Mouse (Mus musculus) adrenal gland (tissue): ENCODE measurements at regions not wholly inside any gene's neighbourhood (a gene's known extent, or its start where the extent isn't known, plus 50 kb on each side); places are given as distances from the start of the nearest gene placed in this dataset.
"Not testable (repeated sequence)": the region's sequence is repeated elsewhere in the genome, so short reads cannot be mapped to it uniquely, and the experiment has no call there.

Experiments used
- intact Hi-C: fragments of 180-260 bp; cut with DNase I; formaldehyde crosslinking; loops from one replicate; pipeline ENCODE4 v1.15.1; 2025

DNA sequence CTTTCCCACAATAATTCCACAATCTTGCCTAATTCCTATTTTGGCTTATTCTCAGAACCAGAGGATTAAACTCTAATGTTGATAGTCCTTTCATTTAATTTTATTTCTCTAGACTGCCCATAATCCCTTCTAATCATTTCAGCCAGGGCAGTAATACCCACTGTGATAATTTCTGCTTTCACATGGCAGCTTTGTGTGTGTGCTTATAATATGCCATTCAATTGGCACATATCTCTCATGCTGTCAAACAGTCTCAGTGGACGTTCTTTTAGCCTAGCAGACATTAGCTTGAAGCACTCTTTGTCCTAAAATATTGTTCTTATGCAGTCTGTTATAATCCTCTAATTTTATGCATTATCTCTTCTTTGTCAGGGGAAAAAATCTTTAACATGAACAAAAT, 205.0 kb upstream of the Hsf2 start:
- intact Hi-C loops, result no loop called here

DNA sequence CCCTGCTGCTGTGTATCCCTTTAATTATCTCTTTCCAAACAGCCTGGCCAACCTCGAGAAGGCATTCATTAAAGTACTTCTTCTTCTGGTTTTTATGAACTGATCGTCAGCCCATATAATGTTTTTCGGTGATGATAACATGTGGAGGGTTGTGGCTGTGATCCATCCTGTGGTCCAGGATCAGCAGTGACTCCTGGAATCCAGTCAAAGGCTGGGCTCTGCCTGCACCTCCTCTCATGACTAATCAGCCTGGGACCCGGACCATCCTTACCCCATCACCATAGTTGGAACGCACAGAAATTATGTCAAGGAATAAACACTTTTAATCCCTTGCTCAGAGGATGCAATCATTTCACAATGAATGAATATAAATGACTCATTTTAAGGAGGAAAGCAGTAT, 203.3 kb upstream of the Hsf2 start:
- intact Hi-C loops, result no loop called here

DNA sequence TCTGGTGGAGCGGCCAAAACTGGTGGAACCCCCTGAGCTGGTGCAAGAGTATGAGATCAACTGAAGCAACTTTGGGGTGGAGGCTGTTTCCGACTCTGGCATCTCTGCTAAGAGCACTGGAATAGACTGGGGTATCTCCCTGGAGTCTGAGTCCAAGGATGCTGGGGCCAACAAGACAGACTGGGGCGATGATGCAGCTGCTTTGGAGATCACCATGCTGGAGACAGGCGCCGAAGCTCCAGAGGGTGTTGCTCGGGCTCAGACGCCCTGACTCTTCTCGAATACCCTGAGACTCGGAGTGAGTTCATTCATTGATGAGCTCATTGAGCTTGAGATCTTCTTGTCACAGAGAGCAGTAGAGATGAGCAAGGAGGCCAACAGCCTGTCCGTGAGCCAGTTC, 194.6 kb upstream of the Hsf2 start:
- intact Hi-C loops, result no loop called here

DNA sequence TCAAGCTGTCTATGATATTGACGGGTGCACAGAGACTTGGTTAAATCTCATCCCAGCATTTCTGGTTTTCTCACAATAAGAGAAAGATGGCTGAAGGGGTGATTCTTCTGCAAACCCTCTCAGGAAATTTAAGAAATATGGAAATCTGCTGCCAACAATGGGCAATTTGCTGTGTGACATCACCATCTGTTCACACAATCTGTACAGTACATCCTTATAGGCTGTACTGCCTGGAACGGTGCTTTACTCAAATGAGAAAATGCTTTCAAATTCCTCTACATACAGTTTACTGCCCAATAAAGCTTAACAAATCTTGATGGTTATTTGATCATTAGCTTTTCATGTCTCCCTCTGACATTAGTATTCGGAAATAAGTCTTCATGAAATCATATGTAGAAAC, 172.4 kb upstream of the Hsf2 start:
- intact Hi-C loops, result loop anchor here (2.0 to 10.0 kb wide), 3 partner anchors 129 to 945 kb away; no protein-coding TSS in a partner anchor

DNA sequence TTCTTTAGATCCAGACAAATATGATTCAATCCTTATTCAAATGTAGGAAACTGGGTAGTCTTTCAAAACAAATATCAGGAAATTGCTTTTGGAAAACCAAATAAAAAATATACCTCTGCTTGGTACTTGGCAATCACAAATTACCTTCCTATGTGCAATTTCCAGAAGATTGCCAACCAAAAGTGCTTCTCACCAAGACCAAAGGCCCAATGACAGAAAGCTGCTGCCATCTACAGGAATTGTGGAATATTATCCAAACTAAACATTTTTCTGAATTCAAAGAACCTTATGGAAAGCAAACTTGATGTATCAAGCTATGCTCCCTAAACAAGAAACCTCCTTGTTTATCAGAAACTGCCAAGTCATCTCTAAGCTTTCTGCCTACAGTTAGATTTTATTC, 169.1 kb upstream of the Hsf2 start:
- intact Hi-C loops, result loop anchor here (10.0 kb wide), 2 partner anchors 132 to 312 kb away; no protein-coding TSS in a partner anchor

DNA sequence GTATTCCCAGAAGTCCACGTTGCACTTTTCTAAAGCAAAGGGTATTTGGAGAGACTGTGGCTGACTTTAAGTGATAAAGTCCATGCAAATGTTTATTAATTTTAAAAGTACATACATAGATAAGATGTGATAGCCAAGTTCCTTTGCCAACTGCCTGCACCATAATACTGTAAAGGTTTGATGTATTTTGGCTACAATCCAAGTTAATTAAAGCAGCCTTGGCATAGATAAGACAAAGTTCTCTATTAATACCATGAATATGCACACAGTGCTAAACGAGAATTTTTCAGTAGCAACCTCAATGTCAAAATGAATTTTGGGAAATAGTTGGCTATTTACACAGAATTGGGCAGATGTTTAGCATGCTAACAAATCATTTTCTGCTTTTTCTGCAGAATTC, 167.0 kb upstream of the Hsf2 start:
- intact Hi-C loops, result loop anchor here (10.0 kb wide), 2 partner anchors 134 to 314 kb away; no protein-coding TSS in a partner anchor

DNA sequence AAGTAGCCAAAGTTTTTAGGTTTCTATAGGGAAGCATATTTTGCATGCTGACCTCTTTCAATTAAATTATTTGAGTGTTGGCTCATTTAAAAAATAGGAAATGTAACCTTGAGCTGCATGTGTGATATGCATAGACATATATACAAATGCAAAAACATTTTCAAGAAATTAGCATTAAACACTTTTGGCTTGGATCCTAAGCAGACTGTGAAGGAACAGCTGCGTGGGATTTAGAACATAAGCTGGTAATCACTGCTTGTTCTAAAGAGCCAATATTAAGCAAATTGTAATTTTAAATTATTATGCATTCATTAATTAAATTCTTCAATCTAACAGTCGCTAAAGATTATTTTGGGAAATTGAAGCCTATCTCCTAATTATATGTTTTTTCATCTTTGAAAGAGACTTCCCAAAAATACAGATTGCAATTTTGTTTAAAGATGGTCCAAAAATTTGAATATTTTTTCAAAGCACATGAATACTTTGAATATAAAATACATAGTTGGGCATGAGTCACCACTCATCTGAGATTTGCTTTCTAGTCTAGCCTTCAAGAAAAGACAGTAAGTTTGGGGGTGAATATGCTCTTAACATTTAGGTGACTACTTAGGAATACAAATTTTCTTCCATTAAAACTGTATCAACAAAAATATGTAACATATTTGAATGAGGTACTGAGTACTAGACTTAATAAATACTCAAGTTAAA, 163.3 kb upstream of the Hsf2 start:
- intact Hi-C loops, result no loop called here

DNA sequence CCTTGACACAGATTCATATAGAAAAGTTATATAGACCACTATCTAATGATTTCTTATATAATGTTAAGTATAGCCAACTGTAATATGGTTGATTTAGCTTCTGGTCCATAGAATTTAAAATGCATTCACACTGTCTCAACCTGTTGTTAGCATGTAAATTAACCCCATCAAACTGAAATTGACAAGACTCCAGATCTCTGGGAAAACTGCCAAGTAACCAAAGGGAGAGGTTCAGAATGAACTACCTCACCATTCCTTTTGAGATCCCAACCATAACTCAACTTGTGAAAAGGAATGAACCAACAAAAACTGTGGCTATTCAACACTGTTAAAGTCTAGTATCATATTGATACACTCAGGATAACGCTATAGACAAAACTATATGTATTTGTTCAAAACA, 162.0 kb upstream of the Hsf2 start:
- intact Hi-C loops, result no loop called here

DNA sequence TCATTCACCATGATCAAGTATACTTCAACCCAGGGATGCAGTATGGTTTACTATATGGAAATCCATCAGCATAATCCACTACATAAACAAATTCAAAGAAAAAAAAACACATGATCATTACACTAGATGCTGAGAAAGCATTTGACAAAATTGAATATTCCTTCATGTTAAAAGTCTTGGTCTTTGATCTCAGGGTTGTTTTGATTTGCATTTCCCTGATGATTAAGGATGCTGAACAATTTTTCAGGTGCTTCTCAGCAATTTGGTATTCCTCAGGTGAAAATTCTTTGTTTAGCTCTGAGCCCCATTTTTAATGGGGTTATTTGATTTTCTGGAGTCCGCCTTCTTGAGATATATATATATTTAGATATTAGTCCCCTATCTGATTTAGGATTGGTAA, 123.4 kb upstream of the Hsf2 start:
- intact Hi-C loops, result not testable (repeated sequence)
